Mouse (Mus musculus): ENCODE results near the gene Dnaja3.

Dnaja3 gene

GRCm38 (mm10) chr16:4607818-4608531, 31.8 kb upstream of the Dnaja3 start:
- peak; percentile 93 to 94 for DNase-seq

GRCm38 (mm10) chr16:4608532-4609059, 31.2 kb upstream of the Dnaja3 start:
- DNase-seq, result no peak

- DNase-seq, result no peak
These were observed 28.6 kb upstream of the Dnaja3 start for GRCm38 (mm10) chr16:4611193-4611592.

- DNase-seq, result no peak
These were observed 28.1 kb upstream of the Dnaja3 start for GRCm38 (mm10) chr16:4611676-4612075.

GRCm38 (mm10) chr16:4613736-4614135, 26.1 kb upstream of the Dnaja3 start:
- no peak for DNase-seq

GRCm38 (mm10) chr16:4614639-4615038, 25.1 kb upstream of the Dnaja3 start:
- no peak for DNase-seq

- no peak for DNase-seq
These were observed 24.5 kb upstream of the Dnaja3 start for GRCm38 (mm10) chr16:4615297-4615696.

- DNase-seq, result no peak
These were observed 23.0 kb upstream of the Dnaja3 start for GRCm38 (mm10) chr16:4616829-4617228.

GRCm38 (mm10) chr16:4624074-4624473, 15.7 kb upstream of the Dnaja3 start:
- no peak for DNase-seq

- peak; percentile 90 to 95 for DNase-seq
These were observed 15.2 kb upstream of the Dnaja3 start, which contains the start of gene Pam16 for GRCm38 (mm10) chr16:4624481-4625110. TSS of gene Pam16 (minus strand) at chr16:4624988.

- no peak for DNase-seq
These were observed 12.7 kb upstream of the Dnaja3 start for GRCm38 (mm10) chr16:4627105-4627504.

- DNase-seq, result no peak
These were observed 10.8 kb upstream of the Dnaja3 start for GRCm38 (mm10) chr16:4628898-4629419.

- peak; percentile 87 to 92 for DNase-seq
These were observed 9.8 kb upstream of the Dnaja3 start for GRCm38 (mm10) chr16:4629950-4630349.

GRCm38 (mm10) chr16:4632050-4632449, 7.7 kb upstream of the Dnaja3 start:
- DNase-seq, result peak; percentile 56 to 74

GRCm38 (mm10) chr16:4633661-4634060, 6.1 kb upstream of the Dnaja3 start:
- DNase-seq, result no peak

GRCm38 (mm10) chr16:4634681-4635080, 5.1 kb upstream of the Dnaja3 start:
- no peak for DNase-seq

- DNase-seq, result no peak
These were observed 4.0 kb upstream of the Dnaja3 start for GRCm38 (mm10) chr16:4635760-4636159.

GRCm38 (mm10) chr16:4638891-4639390, 848 bp upstream of the Dnaja3 start:
- DNase-seq, result no peak

GRCm38 (mm10) chr16:4640267-4641005, 647 bp downstream of the Dnaja3 start:
- no peak for DNase-seq

GRCm38 (mm10) chr16:4641119-4641838, 1.5 kb downstream of the Dnaja3 start:
- no peak for DNase-seq

- DNase-seq, result peak in 1 of 2 experiments; percentile 5
These were observed 2.4 kb downstream of the Dnaja3 start for GRCm38 (mm10) chr16:4642190-4642589.

GRCm38 (mm10) chr16:4642937-4643336, 3.1 kb downstream of the Dnaja3 start:
- DNase-seq, result peak in 1 of 2 experiments; percentile 5

All from cerebellum, postnatal 25 days (tissue).